Mouse (Mus musculus) left cerebral cortex, postnatal 14 days (tissue): ENCODE results near the gene Rpa1. TPM values are rescaled to one million over a fixed set of nuclear protein-coding genes. Genes with fewer than 3 reads are reported as not detected.
"Not testable (repeated sequence)": the region's sequence is repeated elsewhere in the genome, so short reads cannot be mapped to it uniquely, and the experiment has no call there.

ENCODE experiments used
- DNase-seq, 2 experiments: peaks; one replicate each; pipeline ENCODE4 v3.0.0; 2021 to 2022; ENCODE audit warnings: low spot score in 2 of 2, mixed read lengths in 1 of 2
- intact Hi-C: fragments of 180-260 bp; cut with DNase I; formaldehyde crosslinking; loops from one replicate; pipeline ENCODE4 v1.15.1; 2025
- long read RNA-seq, 2 experiments: library from polyadenylated mRNA; stranded (forward); transcript quantifications; one replicate each; pipeline ENCODE4 v2.0.0; 2021
- total RNA-seq, 2 experiments: library from RNA; stranded (reverse); gene quantifications; 2 replicates each; pipeline ENCODE4 v1.2.3; 2021

The Rpa1 gene
- total RNA-seq = 10 to 100 TPM; 43.8 to 47.9 TPM
- long read RNA-seq, experiment 1, full-length matches to known transcripts = 41 of 62 reads
- long read RNA-seq, experiment 1, partial matches to known transcripts = 16 of 62 reads
- long read RNA-seq, experiment 1, other reads (novel, unspliced or antisense) = 5 of 62 reads
- long read RNA-seq, experiment 2, full-length matches to known transcripts = 29 of 45 reads
- long read RNA-seq, experiment 2, partial matches to known transcripts = 11 of 45 reads
- long read RNA-seq, experiment 2, other reads (novel, unspliced or antisense) = 5 of 45 reads

DNA sequence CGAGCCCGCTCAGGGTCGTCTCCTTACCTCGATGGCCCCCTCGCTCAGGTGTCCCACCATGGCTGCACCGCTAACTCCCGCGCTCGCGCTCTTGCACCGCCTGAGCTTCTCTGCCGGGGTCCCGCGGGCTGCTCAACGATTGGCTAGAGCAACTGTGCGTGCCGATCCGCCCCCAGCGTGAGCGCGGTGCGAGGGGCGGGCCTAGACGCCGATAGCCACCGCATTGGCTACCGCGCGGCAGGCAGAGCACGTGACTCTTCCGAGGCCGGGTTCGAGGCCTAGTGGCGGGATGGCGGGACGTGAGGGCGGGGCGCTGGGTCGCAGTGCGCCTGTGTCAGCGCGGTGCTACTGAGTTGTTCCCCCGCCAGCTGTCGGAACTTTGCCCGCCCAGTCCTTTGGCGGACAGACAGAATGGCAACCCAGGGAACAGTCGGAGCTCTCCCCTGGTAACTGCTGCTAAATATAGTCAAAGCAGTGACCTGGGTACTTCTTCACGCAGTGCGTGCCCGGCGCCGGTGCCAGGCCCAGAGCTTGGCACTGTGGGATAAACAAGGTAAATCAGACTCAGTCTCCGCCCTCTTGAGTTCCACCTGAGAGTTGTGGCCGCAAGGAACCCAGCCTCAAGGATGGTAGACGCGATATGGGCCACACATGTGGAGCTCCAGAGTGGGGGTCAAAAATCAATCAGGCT lies at the start of gene Rpa1, which contains the start of gene Smyd4:
Rpa1 (minus strand) TSS at position 126 of the 691 bp plus-strand sequence.
Smyd4 (plus strand) TSS at position 235 of the 691 bp plus-strand sequence.
- DNase-seq = peak; percentile 95
- intact Hi-C loops = no loop called here

DNA sequence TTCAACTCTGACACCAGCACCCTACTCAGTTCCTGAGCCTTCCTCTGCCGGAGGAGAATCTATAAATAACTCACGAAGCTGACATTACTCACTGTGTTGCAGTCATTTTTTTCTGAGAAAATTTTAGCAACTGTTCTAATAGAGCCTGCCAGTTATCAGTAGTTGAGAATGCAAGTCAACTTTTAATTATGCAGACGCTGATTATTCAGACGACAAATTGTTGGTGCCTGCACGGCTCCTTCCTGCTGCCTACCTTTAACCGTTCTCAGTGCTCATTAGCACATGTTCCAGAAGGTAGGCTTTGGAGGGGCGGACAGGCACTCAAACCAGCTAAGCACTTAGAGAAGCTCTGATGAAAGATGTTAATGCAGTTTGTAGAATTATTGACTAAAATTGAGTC lies 49.3 kb upstream of the Rpa1 start:
- intact Hi-C loops = loop anchor here (5.0 to 10.0 kb wide), 2 partner anchors 103 to 215 kb away; no protein-coding TSS in a partner anchor
- no peak for DNase-seq

DNA sequence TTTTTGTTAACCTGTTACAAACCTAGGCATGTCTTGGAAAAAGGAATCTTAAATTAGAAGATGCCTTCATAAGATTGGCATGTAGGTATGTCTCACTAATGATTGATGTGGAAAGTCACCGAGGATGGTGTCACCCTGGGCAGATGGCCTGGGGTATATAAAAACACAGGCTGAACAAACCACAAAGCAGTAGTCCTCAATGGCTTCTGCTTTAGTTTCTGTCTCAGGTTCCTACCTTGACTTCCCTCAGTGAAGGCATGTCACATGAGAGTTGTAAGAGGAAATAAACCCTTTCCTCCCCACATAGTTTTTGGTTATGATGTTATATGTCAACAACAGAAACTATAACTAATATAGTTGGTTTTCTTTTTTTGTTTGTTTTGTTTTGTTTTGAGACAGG lies 47.5 kb upstream of the Rpa1 start:
- no peak for DNase-seq

DNA sequence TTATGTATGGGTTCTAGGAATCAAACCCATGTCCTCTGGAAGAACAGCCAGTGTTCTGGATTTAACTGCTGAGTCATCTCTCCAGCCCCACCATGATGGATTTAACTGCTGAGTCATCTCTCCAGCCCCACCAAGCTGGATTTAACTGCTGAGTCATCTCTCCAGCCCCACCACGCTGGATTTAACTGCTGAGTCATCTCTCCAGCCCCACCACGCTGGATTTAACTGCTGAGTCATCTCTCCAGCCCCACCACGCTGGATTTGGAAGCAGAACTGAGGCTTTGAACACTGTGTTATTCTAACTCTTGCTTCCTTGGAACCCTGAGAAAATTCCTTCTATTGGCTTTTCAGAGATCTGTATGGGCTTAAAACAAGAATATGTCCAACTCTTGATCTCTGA lies 35.4 kb upstream of the Rpa1 start:
- DNase-seq, intact Hi-C loops: not testable (repeated sequence)

More for the DNA sequence above, 47.5 kb upstream of the Rpa1 start:
- intact Hi-C loops = loop anchor here (5.0 to 10.0 kb wide), 2 partner anchors 101 to 213 kb away; no protein-coding TSS in a partner anchor

DNA sequence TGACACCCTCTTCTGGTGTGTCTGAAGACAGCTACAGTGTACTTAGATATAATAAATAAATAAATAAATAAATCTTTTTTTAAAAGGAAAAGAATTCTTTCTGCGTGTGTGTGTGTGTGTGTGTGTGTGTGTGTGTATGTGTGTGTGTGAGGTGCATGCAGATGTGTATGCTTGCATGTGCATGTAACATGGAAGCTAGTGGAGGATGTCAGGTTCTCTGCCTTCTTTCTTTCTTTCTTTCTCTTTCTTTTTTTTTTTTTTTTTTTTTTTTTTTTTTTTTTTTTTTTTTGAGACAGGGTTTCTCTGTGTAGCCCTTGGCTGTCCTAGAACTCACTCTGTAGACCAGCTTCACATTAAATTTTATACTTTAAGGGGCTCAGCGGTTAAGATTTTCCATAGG lies 30.7 kb upstream of the Rpa1 start:
- DNase-seq, intact Hi-C loops: not testable (repeated sequence)

DNA sequence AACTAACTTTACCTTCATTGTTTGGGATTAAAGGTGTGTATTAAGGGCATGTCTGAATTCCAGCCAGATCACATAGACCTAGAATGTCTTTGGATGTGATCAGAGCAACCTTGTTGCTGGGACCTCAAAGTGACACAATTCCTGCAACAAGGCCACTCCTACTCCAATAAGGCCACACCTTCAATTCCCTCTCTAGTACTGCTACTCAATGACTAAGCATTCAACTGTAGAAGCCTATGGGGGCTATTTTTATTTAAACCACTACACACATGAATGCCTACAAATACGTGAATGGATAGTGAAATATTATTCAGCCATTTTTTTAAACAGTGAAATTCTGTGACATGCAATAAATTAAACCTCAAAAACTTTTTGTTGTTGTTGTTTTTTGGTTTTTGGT lies 29.0 kb upstream of the Rpa1 start:
- DNase-seq = no peak
- intact Hi-C loops = no loop called here

DNA sequence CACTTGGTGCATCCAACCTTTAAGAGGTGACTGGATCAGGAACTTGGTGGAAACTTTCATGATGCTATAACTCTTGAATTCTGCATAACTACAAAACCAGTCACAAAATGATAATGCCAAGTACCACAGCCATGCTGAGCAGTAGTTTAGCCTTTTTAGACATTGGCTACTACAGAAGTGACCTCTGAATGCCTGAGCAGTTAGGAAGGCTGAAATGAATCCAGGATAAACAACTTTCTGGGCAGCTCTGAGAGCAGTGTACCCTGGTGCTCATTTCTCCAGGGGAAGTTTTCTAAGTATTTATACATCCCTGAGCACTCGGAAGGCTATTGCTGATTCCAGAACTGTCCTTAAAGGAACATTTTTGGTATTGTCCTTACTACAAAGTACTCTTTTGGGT lies 7.4 kb upstream of the Rpa1 start:
- intact Hi-C loops = no loop called here
- DNase-seq = no peak

DNA sequence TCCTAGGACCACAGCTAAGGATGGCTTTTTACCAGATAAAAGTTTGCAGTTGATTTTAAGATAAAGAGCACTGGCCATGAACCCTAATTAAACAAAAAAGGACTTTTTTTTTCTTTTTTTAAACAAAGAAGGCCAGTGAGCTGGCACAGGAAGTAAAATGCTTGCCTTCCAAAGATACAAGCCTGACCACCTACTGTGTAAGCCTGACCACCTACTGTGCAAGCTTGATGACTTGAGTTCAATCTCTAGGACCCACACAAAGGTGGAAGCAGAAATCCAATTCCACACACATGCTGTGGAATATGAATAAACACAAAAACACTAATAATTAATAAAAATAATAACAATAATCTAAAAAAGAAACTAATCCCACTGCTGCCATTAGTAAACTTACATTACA lies 3.1 kb upstream of the Rpa1 start:
- DNase-seq = no peak
- intact Hi-C loops = no loop called here

DNA sequence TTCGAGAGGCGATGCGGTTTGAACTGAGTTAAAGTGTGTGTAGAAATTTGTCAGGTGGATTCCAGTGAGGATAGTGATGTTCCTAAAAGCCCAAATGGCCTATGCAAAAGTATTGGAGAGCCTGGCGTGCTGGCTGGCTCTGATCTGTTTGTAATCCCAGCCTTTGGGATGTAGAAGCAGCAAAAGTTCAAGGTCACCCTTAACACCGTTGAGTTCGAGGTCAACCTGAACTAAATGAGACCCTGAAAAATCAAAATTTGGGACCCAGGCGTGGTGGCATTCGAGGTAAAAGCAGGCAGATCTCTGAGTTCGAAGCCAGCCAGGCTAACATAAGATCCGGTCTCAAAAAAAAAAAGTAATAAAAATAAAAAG lies 752 bp upstream of the Rpa1 start:
- DNase-seq = no peak
- intact Hi-C loops = no loop called here

DNA sequence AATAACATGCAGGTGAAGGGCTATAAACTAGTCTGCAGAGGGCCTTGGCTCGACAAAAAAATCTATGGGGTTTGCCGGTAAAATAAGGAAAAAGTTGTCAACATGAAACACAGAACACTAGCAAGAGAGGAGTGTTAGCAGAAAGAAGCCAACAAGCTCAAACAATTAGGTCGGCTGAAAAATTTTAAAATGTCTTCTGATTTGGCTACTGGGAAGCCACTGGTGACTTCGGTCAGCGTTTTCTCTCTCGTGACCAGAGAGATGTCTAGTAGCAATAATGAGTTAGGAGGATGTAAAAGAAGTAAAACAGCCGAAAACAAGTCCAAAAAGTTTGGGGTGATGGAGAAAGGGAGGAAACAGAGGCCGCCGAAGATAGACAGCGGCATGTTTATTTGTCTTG lies 528 bp downstream of the Rpa1 start:
- intact Hi-C loops = no loop called here
- no peak for DNase-seq

DNA sequence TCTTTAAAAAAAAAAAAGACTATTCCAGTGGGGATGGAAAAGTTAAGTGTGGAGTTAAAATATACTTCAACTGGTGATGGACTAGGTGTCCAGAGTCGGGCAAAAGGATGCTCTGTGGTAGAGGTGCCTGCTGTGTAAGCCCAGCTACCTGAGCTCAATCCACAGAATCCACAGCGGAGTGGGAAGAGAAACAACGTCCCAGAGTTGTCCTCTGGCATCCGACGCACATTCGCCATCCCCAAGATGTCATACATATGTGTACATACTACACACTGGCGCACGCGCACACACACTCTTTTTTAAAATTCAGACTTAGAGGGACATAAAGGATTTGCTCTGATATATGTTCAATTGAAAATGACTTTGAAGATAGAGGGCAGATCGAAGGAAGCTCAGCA lies 937 bp downstream of the Rpa1 start:
- DNase-seq = no peak
- intact Hi-C loops = no loop called here

DNA sequence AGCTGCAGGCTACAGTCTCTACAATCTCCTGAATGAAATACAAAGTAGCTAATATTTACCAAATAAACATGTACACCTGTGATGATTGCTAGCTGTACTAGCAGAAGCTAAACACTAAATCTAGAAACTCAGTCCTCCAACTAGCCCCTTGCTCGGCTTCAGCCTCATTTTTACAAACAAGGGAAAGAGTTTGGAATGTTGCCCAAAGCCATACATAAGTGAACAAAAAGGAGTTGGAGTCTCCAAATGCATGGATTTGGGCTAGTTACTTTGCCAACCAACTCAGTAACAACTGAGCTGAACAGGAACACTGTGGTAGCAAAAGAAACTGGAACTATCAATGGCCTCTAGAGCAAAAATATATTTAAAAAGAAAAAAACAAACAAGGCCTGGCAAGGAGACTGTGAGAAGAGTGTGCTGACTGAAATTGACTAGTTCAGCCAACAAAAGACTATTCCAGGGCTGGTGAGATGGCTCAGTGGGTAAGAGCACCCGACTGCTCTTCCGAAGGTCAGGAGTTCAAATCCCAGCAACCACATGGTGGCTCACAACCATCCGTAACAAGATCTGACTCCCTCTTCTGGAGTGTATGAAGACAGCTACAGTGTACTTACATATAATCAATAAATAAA lies 1.5 kb downstream of the Rpa1 start:
- DNase-seq = no peak
- intact Hi-C loops = no loop called here

DNA sequence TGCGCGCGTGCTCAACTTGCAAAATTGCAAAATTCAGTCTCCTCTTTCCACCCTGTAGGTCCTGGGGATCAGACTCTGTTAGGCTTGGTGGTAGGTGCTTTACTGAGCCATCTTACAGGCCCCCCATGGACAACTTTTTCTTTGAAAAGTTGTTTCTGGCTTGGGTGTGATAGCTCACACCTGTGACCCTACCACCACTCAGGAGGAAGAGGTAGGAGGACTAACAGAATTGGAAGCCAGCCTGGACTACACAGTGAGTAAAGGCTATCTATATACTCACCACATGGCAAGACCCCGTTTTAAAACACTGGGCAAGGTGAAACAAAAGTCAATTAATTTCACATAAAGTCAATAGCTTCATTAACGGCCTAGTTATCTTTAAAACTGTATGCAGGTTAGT lies 3.4 kb downstream of the Rpa1 start:
- intact Hi-C loops = no loop called here

DNA sequence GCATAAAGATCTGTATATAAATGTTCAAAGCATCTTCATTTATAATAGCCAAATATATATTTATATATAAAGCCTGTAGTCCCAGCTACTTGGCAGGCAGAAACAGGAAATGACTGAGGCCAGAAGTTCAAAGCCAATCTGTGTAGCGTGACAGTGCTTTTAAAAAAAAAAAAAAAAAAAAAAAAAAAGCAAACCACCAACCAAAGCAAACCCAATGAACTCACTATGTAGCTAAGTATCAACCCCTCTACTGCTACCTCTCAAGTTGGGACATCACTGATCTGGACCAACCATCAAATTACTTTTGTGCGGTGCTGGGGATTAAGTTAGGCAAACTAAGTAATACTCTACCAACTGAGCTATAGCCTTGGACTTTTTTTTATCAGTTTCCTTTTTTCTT lies 4.0 kb downstream of the Rpa1 start:
- no peak for DNase-seq
- intact Hi-C loops = no loop called here

More for the DNA sequence above, 3.4 kb downstream of the Rpa1 start:
- DNase-seq = no peak

DNA sequence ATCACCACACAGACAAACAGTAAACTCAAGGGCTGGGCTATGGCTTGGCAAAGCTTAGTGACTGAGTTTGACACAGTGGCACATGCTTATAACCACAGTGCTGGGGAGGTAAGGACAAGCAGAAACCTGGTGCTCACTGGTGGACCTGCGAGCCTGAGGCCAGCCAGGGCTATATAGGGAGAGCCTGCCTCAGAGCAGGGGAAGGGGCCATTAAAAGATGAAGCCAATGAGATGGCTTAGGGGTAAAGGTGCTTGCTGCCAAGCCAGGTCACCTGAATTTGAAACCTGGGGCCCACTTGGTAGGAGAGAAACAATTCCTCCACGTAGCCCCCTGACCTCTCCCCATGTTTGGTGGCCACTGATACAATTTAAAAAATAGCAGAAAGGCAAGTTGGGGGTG lies 5.0 kb downstream of the Rpa1 start:
- intact Hi-C loops = no loop called here
- no peak for DNase-seq

DNA sequence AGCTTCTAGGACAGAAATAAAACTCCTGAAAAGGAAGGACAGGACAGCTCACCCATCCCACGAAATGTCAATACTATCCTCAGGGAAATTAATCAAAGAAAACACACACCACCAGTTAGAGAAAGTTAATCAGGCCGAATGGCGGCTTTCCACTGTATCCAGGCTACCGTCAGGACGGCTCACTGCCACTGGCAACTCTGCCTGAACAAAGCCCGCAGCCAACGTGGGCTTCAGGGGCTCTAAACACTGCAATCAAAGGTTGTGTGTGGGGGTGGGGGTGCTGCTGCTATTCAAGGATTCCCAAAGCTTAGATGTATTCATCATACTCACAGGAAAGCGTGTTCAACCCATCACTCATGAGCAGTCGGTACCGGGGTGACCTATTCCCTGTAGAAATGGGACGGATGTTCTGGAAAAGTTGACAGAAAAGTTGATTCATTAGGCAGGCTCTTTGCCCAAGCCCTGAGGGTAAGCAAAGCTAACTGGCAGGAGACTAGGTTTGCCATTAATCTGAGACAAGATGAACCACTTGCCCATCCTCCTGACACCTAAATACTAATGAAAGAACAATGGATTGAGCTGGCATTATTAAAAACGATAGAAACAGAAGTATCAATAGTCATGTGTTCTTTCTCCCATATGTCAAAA lies 7.3 kb downstream of the Rpa1 start:
- intact Hi-C loops = no loop called here
- no peak for DNase-seq

DNA sequence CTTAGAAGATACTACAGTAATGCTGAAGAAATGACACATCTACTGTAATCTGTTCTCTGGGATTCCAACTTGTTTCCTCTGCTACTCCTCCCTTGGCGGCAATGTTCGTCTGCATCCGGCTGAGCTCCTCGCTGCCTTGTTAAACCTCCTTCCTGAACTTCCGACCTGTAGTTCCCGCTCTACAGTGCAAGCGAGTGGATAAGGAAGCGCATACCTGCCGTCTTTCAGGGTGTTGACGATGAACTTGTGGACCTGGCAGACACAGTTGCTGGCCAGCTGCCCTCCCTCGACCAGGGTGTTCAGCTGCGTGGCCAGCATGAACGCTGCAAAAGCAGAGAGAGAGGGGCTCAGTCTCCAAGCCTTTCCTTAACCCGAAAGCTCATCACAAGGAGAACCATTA lies 8.0 kb downstream of the Rpa1 start:
- DNase-seq = no peak
- intact Hi-C loops = no loop called here

DNA sequence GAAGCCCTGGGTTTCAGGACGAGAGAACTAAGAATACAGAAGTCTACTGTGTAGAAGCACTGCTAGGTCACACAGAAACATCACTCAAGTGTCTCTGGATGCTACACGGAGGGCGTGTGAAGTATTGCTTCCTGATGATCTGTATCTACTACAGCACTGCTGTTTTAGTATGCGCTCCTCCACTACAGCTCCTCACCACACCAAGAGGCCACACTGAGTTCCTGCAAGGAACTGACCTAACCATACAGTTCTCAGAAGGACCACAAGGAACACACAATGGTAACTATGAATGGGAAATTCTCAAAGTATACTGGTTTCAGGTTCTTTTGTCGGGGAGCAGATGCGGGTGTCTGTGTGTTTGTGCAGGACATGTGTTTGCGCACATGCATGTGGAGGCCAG lies 10.9 kb downstream of the Rpa1 start:
- intact Hi-C loops = no loop called here
- DNase-seq = no peak

DNA sequence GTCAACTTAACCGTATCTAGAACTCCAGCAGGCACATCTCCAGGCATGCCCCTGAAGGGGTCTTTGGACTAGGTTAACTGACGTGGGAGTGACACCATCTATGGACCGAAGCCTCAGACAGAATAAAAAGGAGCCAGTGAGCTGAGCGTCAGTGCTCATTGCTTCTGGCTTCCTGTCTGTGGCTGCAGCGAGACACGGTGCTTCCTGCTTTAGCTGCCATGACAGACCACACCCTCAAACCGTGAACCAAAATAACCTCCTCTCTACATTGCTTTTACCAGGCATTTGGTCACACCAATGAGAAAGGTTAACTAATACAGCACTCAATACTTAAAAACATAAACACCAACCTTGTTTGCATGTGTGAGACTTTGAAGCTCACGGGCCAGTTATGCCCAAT lies 11.4 kb downstream of the Rpa1 start:
- DNase-seq = no peak

DNA sequence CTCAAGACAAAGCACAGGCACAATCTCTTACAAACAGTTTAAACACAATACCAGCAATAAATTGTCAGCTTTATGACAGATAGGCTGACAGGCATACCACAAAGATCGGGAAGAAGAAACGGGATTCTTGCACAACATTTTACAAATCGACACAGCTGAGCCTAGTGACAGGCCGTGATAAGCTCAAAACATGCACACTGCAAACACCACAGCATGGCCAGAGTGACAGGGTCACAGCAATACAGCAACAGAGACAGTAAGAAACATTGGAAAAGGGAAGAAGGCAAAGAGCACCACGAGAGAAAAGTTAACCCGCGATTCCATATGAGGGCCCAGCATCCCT lies 22.2 kb downstream of the Rpa1 start:
- intact Hi-C loops = no loop called here
- DNase-seq = no peak

More for the DNA sequence above, 11.4 kb downstream of the Rpa1 start:
- intact Hi-C loops = no loop called here
